Comparison of ENCODE assay signal across 12 mouse cellular contexts in the genomic region with DNA sequence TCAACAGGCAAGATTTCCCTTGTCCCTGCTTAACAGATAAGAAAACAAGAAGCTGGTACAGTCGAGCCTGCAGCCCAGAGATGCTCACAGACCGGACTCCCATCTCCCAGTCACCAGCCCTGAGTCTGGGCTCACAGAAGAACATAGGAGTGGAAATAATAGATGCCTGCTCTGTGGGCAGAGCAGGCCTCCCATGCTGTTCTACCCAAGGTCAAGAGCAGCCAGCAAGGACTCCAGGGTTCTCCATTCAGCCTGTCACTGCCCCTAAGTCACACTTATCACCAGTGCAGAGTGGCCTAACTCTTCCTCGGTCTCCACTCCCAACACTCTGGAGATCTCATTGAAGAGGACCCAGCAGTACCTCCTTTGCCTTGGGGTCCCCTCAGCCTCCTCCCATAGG.
DNase-seq lines count a peak whose midpoint lies in the region; ATAC-seq and TF ChIP-seq lines count a peak whose summit lies in the region.
"Had no signal": no experiment of that assay in that cellular context is flagged by ENCODE, and none has a peak within 500 bp of the region (broad histone marks: within the 10 kb centered on the region; RNA-seq: fewer than 3 reads in every experiment).

No protein-coding gene starts in this region.

- no peaks in the 10 kb centered on the region for H3K9me3 ChIP-seq in heart, embryonic 12.5 days (replicated peaks)
- H3K9me3 ChIP-seq in embryonic facial prominence, embryonic 12.5 days: no peaks in the 10 kb centered on the region
- H3K9me3 ChIP-seq in limb, embryonic 13.5 days: no peaks in the 10 kb centered on the region
- H3K9me3 ChIP-seq in forebrain, postnatal 0 days (ENCODE audit: low read length): no peaks in the 10 kb centered on the region

- H3K9ac ChIP-seq in heart, embryonic 12.5 days: peak overlapping the region; percentile 45
- no peak overlapping the region for H3K9ac ChIP-seq in liver, adult 2 months (ENCODE audit: low read depth, low read length)
- no peak overlapping the region for H3K9ac ChIP-seq in embryonic facial prominence, embryonic 12.5 days
- H3K9ac ChIP-seq in limb, embryonic 13.5 days: no peak overlapping the region
- no peak overlapping the region for H3K9ac ChIP-seq in forebrain, postnatal 0 days

- DNase-seq in heart, adult 8-10 months (ENCODE audit: low spot score): no peak
- DNase-seq in liver, adult 2 months (ENCODE audit: extremely low read depth, low read depth, low spot score): no peak
- DNase-seq in liver: no peak
- DNase-seq in forebrain, postnatal 0 days: no peak
- DNase-seq: cerebellum, adult 11 months; kidney, adult 9 months; layer of hippocampus, adult 9-11 months; right cerebral cortex, postnatal 4 days had no signal

- peaks cover 83% of the 10 kb centered on the region for H3K4me1 ChIP-seq in heart, embryonic 12.5 days (replicated peaks)
- peaks cover 28% of the 10 kb centered on the region for H3K4me1 ChIP-seq in liver, adult 2 months (ENCODE audit: control insufficient read depth, insufficient read depth, low read length)
- H3K4me1 ChIP-seq in embryonic facial prominence, embryonic 12.5 days: peaks cover 45% of the 10 kb centered on the region
- H3K4me1 ChIP-seq in limb, embryonic 13.5 days: peaks cover 74% of the 10 kb centered on the region
- no peaks in the 10 kb centered on the region for H3K4me1 ChIP-seq in forebrain, postnatal 0 days (ENCODE audit: insufficient read depth)

- no peak; the same call in 1 of the 2 replicates for ATAC-seq in heart, embryonic 12.5 days (ENCODE audit: insufficient number of reproducible peaks, low FRiP score)
- ATAC-seq in embryonic facial prominence, embryonic 12.5 days (ENCODE audit: insufficient number of reproducible peaks, insufficient read depth, low FRiP score, low TSS enrichment): no peak
- ATAC-seq in limb, embryonic 13.5 days (ENCODE audit: low FRiP score, low read depth): no peak; the same call in 1 of the 2 replicates
- ATAC-seq in inflammation-experienced regulatory T-cells, adult 6 months: no peak
- no peak for ATAC-seq in forebrain, postnatal 0 days

- peak overlapping the region; percentile 30 for H3K4me2 ChIP-seq in heart, embryonic 12.5 days
- no peak overlapping the region for H3K4me2 ChIP-seq in embryonic facial prominence, embryonic 12.5 days (replicated peaks)
- peak overlapping the region; percentile 28 for H3K4me2 ChIP-seq in limb, embryonic 13.5 days (replicated peaks)
- no peak overlapping the region for H3K4me2 ChIP-seq in forebrain, postnatal 0 days (ENCODE audit: low read depth)

- no peaks in the 10 kb centered on the region for H3K27me3 ChIP-seq in heart, embryonic 12.5 days (replicated peaks)
- H3K27me3 ChIP-seq in liver, adult 2 months (ENCODE audit: control insufficient read depth, insufficient read depth, low read length): no peaks in the 10 kb centered on the region
- no peaks in the 10 kb centered on the region for H3K27me3 ChIP-seq in embryonic facial prominence, embryonic 12.5 days
- H3K27me3 ChIP-seq in limb, embryonic 13.5 days: no peaks in the 10 kb centered on the region
- no peaks in the 10 kb centered on the region for H3K27me3 ChIP-seq in forebrain, postnatal 0 days (ENCODE audit: insufficient read depth, low read length)

- no peak for TF ChIP-seq CTCF in liver, adult 2 months (IDR thresholded peaks at IDR 0.05; ENCODE audit: low read depth, low read length)
- TF ChIP-seq CTCF in forebrain, postnatal 0 days (IDR thresholded peaks at IDR 0.05; ENCODE audit: low read depth): no peak

- 17% methylated on average over 3 of the region's 3 CpGs for WGBS in heart, embryonic 12.5 days
- WGBS in liver, adult 2 months: 85% methylated on average over 3 of the region's 3 CpGs
- 65% methylated on average over 3 of the region's 3 CpGs for WGBS in embryonic facial prominence, embryonic 12.5 days
- WGBS in limb, embryonic 13.5 days: 55% methylated on average over 3 of the region's 3 CpGs
- WGBS in forebrain, postnatal 0 days: 78% methylated on average over 3 of the region's 3 CpGs

- TF ChIP-seq POLR2A in liver, adult 2 months (IDR thresholded peaks at IDR 0.05; ENCODE audit: extremely low read depth, insufficient read depth, low read length): no peak

- peaks cover 67% of the 10 kb centered on the region for H3K79me2 ChIP-seq in liver, adult 2 months (ENCODE audit: control insufficient read depth, insufficient read depth, low read length)

- H3K4me3 ChIP-seq in heart, embryonic 12.5 days: no peak overlapping the region
- no peak overlapping the region for H3K4me3 ChIP-seq in liver, adult 2 months (ENCODE audit: insufficient read depth, low read depth, low read length)
- no peak overlapping the region for H3K4me3 ChIP-seq in embryonic facial prominence, embryonic 12.5 days
- no peak overlapping the region for H3K4me3 ChIP-seq in limb, embryonic 13.5 days
- H3K4me3 ChIP-seq in forebrain, postnatal 0 days (ENCODE audit: low read depth, low read length): no peak overlapping the region

- no peaks in the 10 kb centered on the region for H3K36me3 ChIP-seq in heart, embryonic 12.5 days
- H3K36me3 ChIP-seq in liver, adult 2 months (ENCODE audit: control insufficient read depth, insufficient read depth, low read length): peaks cover 3% of the 10 kb centered on the region; the same call in 1 of the 2 replicates
- no peaks in the 10 kb centered on the region for H3K36me3 ChIP-seq in embryonic facial prominence, embryonic 12.5 days
- H3K36me3 ChIP-seq in limb, embryonic 13.5 days: peaks cover 12% of the 10 kb centered on the region
- H3K36me3 ChIP-seq in forebrain, postnatal 0 days (ENCODE audit: insufficient read depth): no peaks in the 10 kb centered on the region

- H3K27ac ChIP-seq in heart, embryonic 12.5 days (ENCODE audit: poor library complexity, severe bottlenecking): peak overlapping the region; percentile 97
- H3K27ac ChIP-seq in liver, adult 2 months (replicated peaks; ENCODE audit: insufficient read depth, low read depth, low read length): 0 out of 2 replicates have a peak overlapping the region, but pooled peaks have one; percentile 6
- H3K27ac ChIP-seq in embryonic facial prominence, embryonic 12.5 days: peak overlapping the region; percentile 63; the same call in 1 of the 2 replicates
- H3K27ac ChIP-seq in limb, embryonic 13.5 days: peak overlapping the region; percentile 72
- H3K27ac ChIP-seq in forebrain, postnatal 0 days (ENCODE audit: low read depth, low read length): no peak overlapping the region

Comparison
In these comparisons a context has a peak if more than half of its experiments do, and no peak if none do; other contexts are left out.
1. H3K4me2 ChIP-seq: peak in heart, embryonic 12.5 days (single experiment) and limb, embryonic 13.5 days (single experiment); none in embryonic facial prominence, embryonic 12.5 days (single experiment) and forebrain, postnatal 0 days (single experiment).